Mouse (Mus musculus): ENCODE results near the gene Tspan2.

Gene Tspan2

DNA sequence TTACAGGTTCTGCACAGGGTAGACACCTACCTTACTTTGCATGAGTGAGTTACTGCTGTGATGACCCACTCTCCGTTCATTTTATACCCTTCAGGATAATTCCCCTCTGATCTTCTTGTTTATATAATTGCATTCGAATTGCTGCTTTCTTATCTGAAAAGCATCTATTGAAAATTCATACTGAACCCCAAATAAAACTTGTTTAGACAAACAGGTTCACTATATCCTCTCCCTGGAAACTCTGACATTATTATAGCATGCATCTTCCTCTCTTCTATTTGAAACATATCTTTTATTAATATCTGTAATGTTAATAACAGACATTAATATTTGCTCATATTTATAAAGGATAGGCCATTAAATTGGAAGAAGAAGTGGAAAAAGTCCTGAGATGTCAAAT lies 48.3 kb downstream of the Tspan2 start, which contains the start of gene Tshb:
Gene Tshb (minus strand): TSS at position 101 of the 400 bp plus-strand sequence.
- DNase-seq: no peak

DNA sequence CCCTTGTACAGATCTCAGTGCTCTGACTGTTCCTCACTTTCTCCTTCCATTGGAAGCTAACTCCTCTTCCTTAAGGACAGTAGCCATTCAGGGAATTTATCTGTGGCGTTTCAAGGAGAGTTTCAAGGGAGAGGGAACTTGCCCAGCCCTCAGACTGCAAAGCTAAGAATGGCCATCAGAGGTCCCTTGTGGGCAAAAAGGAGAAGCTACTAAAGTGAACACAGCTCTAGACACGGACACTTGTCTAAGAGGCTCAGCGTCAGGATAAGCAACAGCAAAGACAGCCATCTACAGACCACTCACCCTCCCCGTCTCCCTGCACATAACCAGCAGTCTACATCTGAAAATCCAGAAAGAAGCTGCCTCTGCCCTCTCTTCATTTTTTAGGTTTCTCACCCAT lies 53.0 kb downstream of the Tspan2 start:
- no peak for DNase-seq

DNA sequence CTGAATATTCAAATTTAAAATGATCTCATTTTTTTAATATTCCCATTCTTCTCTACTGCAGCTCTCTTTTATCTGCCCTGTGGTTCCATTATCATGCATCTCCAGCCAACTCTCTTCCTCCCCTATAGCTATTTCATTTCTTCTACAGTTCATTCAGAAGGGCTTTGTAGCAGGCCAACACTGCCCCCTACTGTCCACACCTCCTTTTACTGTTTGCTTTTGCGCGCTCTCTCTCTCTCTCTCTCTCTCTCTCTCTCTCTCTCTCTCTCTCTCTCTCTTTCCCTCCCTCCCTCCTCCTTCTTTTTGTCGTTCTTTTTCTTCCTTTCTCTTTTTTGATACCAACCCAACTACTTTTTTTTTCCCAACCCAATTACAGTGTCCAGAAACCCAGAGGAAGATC lies 69.6 kb downstream of the Tspan2 start:
- DNase-seq: peak; percentile 80

DNA sequence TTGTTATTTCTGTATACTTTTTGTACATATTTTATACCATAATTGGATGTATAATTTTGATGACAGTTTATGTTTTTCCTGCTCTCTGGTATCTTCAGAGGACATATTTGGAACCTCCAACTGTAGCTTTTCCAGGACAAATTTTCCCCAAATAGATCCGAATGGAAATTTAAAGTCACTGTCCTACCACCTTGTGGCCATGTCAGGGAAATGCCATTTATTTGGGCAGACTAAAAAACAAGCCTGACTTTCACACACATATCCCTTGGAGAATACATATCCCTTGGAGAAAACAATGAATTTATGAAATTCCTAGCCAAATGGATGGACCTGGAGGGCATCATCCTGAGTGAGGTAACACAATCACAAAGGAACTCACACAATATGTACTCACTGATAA lies 108.1 kb downstream of the Tspan2 start:
- no peak for DNase-seq

DNA sequence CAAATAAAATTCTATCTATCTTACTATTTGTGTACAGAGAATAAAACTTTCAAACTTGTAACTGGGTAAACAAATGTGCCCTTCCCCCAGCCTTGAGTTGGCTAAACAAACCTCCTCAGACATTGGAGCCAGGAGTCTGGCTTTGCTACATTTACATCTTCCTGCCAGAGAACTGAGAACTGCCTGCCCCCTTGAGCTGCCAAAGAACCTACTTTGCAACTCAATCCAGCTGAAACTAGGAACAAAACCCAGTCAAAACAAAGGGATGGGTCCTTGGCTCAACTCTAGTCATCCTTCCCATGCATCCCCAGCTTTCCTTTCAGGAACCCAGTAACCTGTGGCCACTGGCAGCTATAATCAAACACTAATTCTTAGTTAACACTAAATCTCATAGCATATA lies 114.3 kb downstream of the Tspan2 start:
- DNase-seq: no peak
